Mouse (Mus musculus) heart, adult 2 months (tissue): ENCODE data around the gene Tlk2. TPM values are rescaled to one million over a fixed set of nuclear protein-coding genes. Genes with fewer than 3 reads are reported as not detected.
"Not testable (repeated sequence)": the region's sequence is repeated elsewhere in the genome, so short reads cannot be mapped to it uniquely, and the experiment has no call there.

Experiments
- DNase-seq, 2 experiments: peaks; one replicate each; pipeline ENCODE4 v3.0.0; 2021
- H3K27ac ChIP-seq: fragments of 200-600 bp; 2 replicates; pipeline ENCODE4 v1.8.1; 2022
- H3K27me3 ChIP-seq: fragments of 200-500 bp; 2 replicates; pipeline ENCODE4 v1.6.1; 2012; ENCODE audit warnings: mild to moderate bottlenecking, low read length, inconsistent platforms, mixed read lengths; ENCODE audit not compliant: control insufficient read depth, insufficient read depth
- H3K36me3 ChIP-seq: fragments of 200-500 bp; 2 replicates; pipeline ENCODE4 v1.6.1; 2012; ENCODE audit warnings: low read length, inconsistent platforms; ENCODE audit not compliant: control insufficient read depth, insufficient read depth
- H3K4me1 ChIP-seq: fragments of 200-500 bp; 2 replicates; pipeline ENCODE4 v1.6.1; 2011; ENCODE audit warnings: low read length; ENCODE audit not compliant: control insufficient read depth, insufficient read depth
- H3K4me3 ChIP-seq: fragments of 200-600 bp; 2 replicates; pipeline ENCODE4 v1.8.1; 2022
- H3K79me2 ChIP-seq: fragments of 200-500 bp; replicated peaks from 2 replicates; pipeline ENCODE4 v1.6.1; 2012; ENCODE audit warnings: mild to moderate bottlenecking, inconsistent platforms, low read length, moderate library complexity, mixed read lengths; ENCODE audit not compliant: control insufficient read depth, insufficient read depth
- H3K9ac ChIP-seq: fragments of 200-500 bp; 2 replicates; pipeline ENCODE4 v1.6.1; 2012; ENCODE audit warnings: low read depth, mild to moderate bottlenecking, control low read depth, inconsistent platforms, low read length, mixed read lengths
- CTCF ChIP-seq: fragments of 200-600 bp; IDR thresholded peaks from 2 replicates; pipeline ENCODE4 v1.8.1; 2022; ENCODE audit warnings: antibody characterized with exemption, mild to moderate bottlenecking, moderate library complexity
- EP300 ChIP-seq: fragments of 200-500 bp; IDR thresholded peaks from 2 replicates; pipeline ENCODE4 v1.6.1; 2011; ENCODE audit warnings: low read depth, low read length, control low read depth; ENCODE audit not compliant: insufficient read depth
- POLR2A ChIP-seq: fragments of 200-500 bp; IDR thresholded peaks from 2 replicates; pipeline ENCODE4 v1.6.1; 2011; ENCODE audit warnings: mild to moderate bottlenecking, low read depth, low read length, control low read depth; ENCODE audit not compliant: insufficient read depth
- WGBS: fragments of 180-500 bp; shearing (Covaris S2); methylation state at CpG from one replicate; pipeline ENCODE4 v1.1.7; 2018; 5-methylcytosine and 5-hydroxymethylcytosine counted together
- intact Hi-C: fragments of 180-260 bp; cut with DNase I; formaldehyde crosslinking; loops from one replicate; pipeline ENCODE4 v1.15.1; 2025
- long read RNA-seq: library from polyadenylated mRNA; stranded (forward); transcript quantifications from one replicate; pipeline ENCODE4 v2.0.0, GENCODE M21; 2021
- polyA plus RNA-seq: library from polyadenylated mRNA; depleted of rRNA; stranded (reverse); fragments of >200 nt; gene quantifications from 2 replicates; pipeline ENCODE4 v1.2.3, GENCODE M21; 2012; rRNA removed
- total RNA-seq, 2 experiments: library from RNA; stranded (reverse); gene quantifications; 2 replicates each; pipeline ENCODE4 v1.2.3; 2021

The Tlk2 gene
- total RNA-seq (10 to 100 TPM; 35.9 to 41.9 TPM), polyA plus RNA-seq (11.5 and 20.2 TPM in 2 replicates)
- long read RNA-seq, transcript Tlk2-207 (20 exons, 3,086 nt): minor isoform, 7 of 30 reads
- long read RNA-seq, transcript Tlk2-204 (22 exons, 3,699 nt): major isoform, 11 of 30 reads
- long read RNA-seq, partial matches to known transcripts: 2 of 30 reads
- long read RNA-seq, other reads (novel, unspliced or antisense): 7 of 30 reads

DNA sequence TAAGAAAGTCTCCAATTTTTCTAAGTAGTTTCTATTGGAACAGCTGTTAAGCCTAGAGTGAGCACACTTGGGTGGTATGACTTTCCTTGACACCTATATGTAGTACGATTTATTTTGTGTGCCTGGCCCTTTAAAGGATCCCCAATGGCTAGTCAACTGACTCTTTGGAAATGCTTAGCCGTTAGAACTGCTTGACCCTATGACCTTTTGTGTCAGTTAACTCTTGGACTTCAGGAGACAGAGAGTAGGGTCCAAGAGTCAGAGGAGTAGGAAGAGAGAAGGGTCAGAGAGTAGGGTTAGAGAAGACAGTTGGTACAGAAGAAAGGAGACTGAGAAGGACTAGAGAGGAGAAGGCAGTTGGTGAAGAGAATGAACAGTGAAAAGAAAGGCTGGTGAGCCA, at the start of gene Tlk2:
TSS of gene Tlk2 (plus strand) at position 292 of the 400 bp plus-strand sequence.
- 40% methylated on average over 2 of the region's 2 CpGs for WGBS
- peaks cover 10% of the 10 kb centered on the region for H3K36me3 ChIP-seq
- no peak within 1 kb of the TSS for H3K4me3 ChIP-seq
- peak within 1 kb of the TSS; percentile 50 for H3K27ac ChIP-seq
- TF ChIP-seq POLR2A (no peak), CTCF (no peak), EP300 (no peak)
- H3K4me1 ChIP-seq: peaks cover 4% of the 10 kb centered on the region
- DNase-seq: no peak
- H3K9ac ChIP-seq: no peak within 1 kb of the TSS
- H3K79me2 ChIP-seq: peaks cover 2% of the 10 kb centered on the region; the same call in 1 of the 2 replicates
- no peaks in the 10 kb centered on the region for H3K27me3 ChIP-seq
- intact Hi-C loops: no loop called here

DNA sequence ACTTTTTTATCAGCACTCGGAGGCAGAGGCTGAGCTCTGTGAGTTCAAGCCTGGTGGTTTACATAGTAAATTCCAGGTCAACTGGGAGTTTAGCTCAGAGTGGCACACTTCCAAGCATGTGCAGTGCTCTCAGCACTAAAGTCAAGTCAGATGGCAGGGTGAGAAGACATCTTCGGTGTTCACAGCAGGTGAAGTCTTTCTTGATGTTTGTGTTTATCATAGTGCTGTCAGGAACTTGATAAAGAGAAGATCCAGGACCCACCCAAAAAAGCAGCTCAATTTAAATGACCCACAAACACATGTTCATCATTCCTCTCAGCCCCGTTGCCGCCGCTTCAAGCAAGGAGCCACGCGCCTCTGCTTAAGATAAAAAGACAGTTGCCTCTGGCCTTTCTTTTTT, 42.9 kb upstream of the Tlk2 start:
- intact Hi-C loops: no loop called here
- H3K4me3 ChIP-seq: no peak overlapping the region
- no peak for DNase-seq
- no peaks in the 10 kb centered on the region for H3K4me1 ChIP-seq
- H3K27ac ChIP-seq: no peak overlapping the region
- TF ChIP-seq CTCF (no peak), POLR2A (no peak), EP300 (no peak)
- H3K36me3 ChIP-seq: no peaks in the 10 kb centered on the region; the same call in 1 of the 2 replicates
- no peaks in the 10 kb centered on the region for H3K79me2 ChIP-seq
- WGBS: 87% methylated on average over 7 of the region's 7 CpGs
- no peaks in the 10 kb centered on the region for H3K27me3 ChIP-seq
- H3K9ac ChIP-seq: no peak overlapping the region

DNA sequence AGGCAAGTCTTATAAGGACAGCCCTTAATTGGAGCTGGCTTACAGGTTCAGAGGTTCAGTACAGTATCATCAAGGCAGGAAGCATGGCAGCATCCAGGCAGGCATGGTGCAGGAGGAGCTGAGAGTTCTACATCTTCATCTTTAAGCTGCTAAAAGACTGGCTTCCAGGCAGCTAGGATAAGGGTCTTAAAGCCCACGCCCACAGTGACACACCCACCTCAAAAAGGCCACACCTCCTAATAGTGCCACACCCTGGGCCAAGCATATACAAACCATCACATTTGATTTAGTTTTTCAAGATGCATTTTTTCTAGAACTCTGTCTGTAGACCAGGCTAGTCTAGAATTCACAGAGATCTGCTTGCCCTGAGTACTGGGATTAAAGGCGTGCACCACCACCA, 41.4 kb upstream of the Tlk2 start:
- H3K4me1 ChIP-seq, intact Hi-C loops, DNase-seq, H3K9ac ChIP-seq, H3K4me3 ChIP-seq, H3K36me3 ChIP-seq, H3K27me3 ChIP-seq, H3K27ac ChIP-seq, H3K79me2 ChIP-seq: not testable (repeated sequence)
- 89% methylated on average over 2 of the region's 2 CpGs for WGBS

DNA sequence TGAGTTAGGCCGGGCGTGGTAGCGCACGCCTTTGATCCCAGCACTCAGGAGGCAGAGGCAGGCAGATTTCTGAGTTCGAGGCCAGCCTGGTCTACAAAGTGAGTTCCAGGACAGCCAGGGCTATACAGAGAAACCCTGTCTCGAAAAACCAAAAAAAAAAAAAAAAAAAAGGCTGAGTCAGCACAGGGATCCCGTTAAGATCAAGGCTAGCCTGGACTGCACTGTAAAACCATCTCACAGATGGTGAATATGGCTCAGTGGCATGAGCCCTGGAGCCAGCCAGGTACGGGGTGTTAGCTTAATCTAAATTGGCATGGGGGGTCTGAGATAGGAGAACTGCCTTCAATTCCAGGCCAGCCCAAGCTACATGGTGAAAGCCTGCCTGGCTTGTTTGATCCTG, 38.1 kb upstream of the Tlk2 start:
- intact Hi-C loops, H3K4me1 ChIP-seq, H3K27ac ChIP-seq, H3K9ac ChIP-seq, H3K79me2 ChIP-seq, H3K36me3 ChIP-seq, H3K27me3 ChIP-seq, DNase-seq, H3K4me3 ChIP-seq: not testable (repeated sequence)
- 93% methylated on average over 8 of the region's 8 CpGs for WGBS

DNA sequence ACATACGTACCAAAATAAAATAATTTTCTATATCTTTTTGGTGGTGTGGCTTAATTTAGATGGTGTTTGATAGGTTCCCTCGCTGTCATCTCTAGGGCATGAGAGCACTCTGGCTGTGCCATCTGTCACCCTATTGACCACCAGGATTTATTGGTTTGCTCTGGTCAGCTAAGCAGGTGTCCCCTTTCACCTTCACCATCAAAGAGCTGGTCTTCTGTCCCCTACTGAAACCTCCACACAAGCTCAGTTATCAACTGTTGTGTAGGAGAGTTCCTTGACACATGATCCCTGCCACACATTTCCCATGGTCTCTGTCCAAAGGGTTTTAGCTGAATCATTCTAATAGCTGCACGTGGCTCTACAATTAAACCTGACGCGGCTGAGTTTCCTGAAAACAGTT, 37.5 kb upstream of the Tlk2 start:
- TF ChIP-seq POLR2A: no peak
- TF ChIP-seq CTCF: no peak
- no peak for TF ChIP-seq EP300
- DNase-seq: no peak
- intact Hi-C loops: no loop called here
- H3K79me2 ChIP-seq: no peaks in the 10 kb centered on the region
- H3K27me3 ChIP-seq: no peaks in the 10 kb centered on the region
- H3K4me1 ChIP-seq: no peaks in the 10 kb centered on the region
- no peak overlapping the region for H3K4me3 ChIP-seq
- no peak overlapping the region for H3K9ac ChIP-seq
- no peaks in the 10 kb centered on the region for H3K36me3 ChIP-seq
- 94% methylated on average over 5 of the region's 5 CpGs for WGBS
- H3K27ac ChIP-seq: no peak overlapping the region

DNA sequence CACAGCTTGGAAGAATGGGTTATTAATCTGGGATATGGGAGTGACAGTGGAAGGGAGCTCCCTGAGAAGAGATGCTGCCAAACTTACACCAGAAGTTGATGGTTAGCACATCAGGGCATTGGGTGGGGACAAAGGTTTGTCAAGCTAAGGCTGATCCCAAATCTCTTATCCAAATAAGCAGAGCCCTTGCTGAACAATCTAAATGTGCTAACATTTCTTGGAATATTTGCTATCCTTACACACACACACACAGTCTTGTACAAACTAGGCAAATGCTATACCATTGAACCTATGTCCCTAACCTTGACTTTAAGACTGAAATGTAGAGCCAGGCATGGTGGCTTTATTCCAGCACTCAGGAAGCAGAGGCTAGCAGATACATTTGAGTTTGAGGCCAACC, 35.0 kb upstream of the Tlk2 start:
- intact Hi-C loops: no loop called here
- no peaks in the 10 kb centered on the region for H3K27me3 ChIP-seq
- H3K4me3 ChIP-seq: no peak overlapping the region
- no peaks in the 10 kb centered on the region for H3K79me2 ChIP-seq
- H3K27ac ChIP-seq: no peak overlapping the region
- TF ChIP-seq CTCF (no peak), EP300 (no peak), POLR2A (no peak)
- H3K9ac ChIP-seq: no peak overlapping the region
- no peaks in the 10 kb centered on the region for H3K4me1 ChIP-seq
- H3K36me3 ChIP-seq: no peaks in the 10 kb centered on the region
- no peak for DNase-seq
